Mouse (Mus musculus) kidney, postnatal 0 days (tissue): ENCODE results near the gene Snta1. TPM values are rescaled to one million over a fixed set of nuclear protein-coding genes. Genes with fewer than 3 reads are reported as not detected.
A peak's percentile ranks its signal among the peaks of the same experiment; 100 is the strongest.

Experiments used
- ATAC-seq: fragments of 200-750 bp; cut with Nextera tagmentation; replicated peaks from 2 replicates; pipeline ENCODE4 v1.8.0; 2017; ENCODE audit warnings: low read depth, moderate number of reproducible peaks, moderate TSS enrichment, moderate library complexity; ENCODE audit not compliant: low FRiP score
- DNase-seq: peaks from one replicate; pipeline ENCODE4 v3.0.0-alpha.2; 2016; ENCODE audit warnings: low spot score
- H3K27ac ChIP-seq: fragments of 300-500 bp; sonication (generic); 2 replicates; pipeline ENCODE4 v1.5.1; 2014; ENCODE audit warnings: mild to moderate bottlenecking
- H3K27me3 ChIP-seq: fragments of 300-500 bp; sonication (generic); 2 replicates; pipeline ENCODE4 v1.6.1; 2014; ENCODE audit warnings: low read length, mixed read lengths; ENCODE audit not compliant: insufficient read depth
- H3K36me3 ChIP-seq: fragments of 300-500 bp; sonication (generic); 2 replicates; pipeline ENCODE4 v1.6.1; 2014; ENCODE audit warnings: low read length, mixed read lengths; ENCODE audit not compliant: insufficient read depth
- H3K4me1 ChIP-seq: fragments of 300-500 bp; sonication (generic); replicated peaks from 2 replicates; pipeline ENCODE4 v1.6.1; 2014; ENCODE audit warnings: antibody characterized with exemption, low read length, mixed read lengths; ENCODE audit not compliant: insufficient read depth
- H3K4me2 ChIP-seq: fragments of 300-500 bp; sonication (generic); 2 replicates; pipeline ENCODE4 v1.6.1; 2014; ENCODE audit warnings: mild to moderate bottlenecking, low read length, moderate library complexity, mixed read lengths
- H3K4me3 ChIP-seq: fragments of 300-500 bp; sonication (generic); replicated peaks from 2 replicates; pipeline ENCODE4 v1.5.1; 2014; ENCODE audit warnings: low read depth, low read length
- H3K9ac ChIP-seq: fragments of 300-500 bp; sonication (generic); 2 replicates; pipeline ENCODE4 v1.6.1; 2014; ENCODE audit warnings: low read depth, low read length
- H3K9me3 ChIP-seq: fragments of 300-500 bp; sonication (generic); replicated peaks from 2 replicates; pipeline ENCODE4 v1.6.1; 2016; ENCODE audit warnings: low read length, inconsistent platforms, mixed read lengths
- CTCF ChIP-seq: IDR thresholded peaks from 2 replicates; pipeline ENCODE4 v1.5.1; 2016; ENCODE audit warnings: antibody characterized with exemption, low read depth, mild to moderate bottlenecking, moderate library complexity
- WGBS: fragments of 180-500 bp; shearing (Covaris S2); extraction: QIAGEN DNeasy Blood & Tissue Kit; methylation state at CpG from one replicate; pipeline ENCODE4 v1.1.7; 2014; 5-methylcytosine and 5-hydroxymethylcytosine counted together
- polyA plus RNA-seq: library from polyadenylated mRNA; unstranded; fragments of >200 nt; fragmentation: Nextera tagmentation; extraction: Ambion mirVana; gene quantifications from 2 replicates; pipeline ENCODE4 v1.2.1, GENCODE M21; 2015

The Snta1 gene
- polyA plus RNA-seq, 1 experiment from 2014 or later: 16.8 TPM

GRCm38 (mm10) chr2:154390180-154390964 lies 17.5 kb downstream of the Snta1 start:
- Histone ChIP-seq H3K4me1 (peaks cover 8% of the 10 kb centered on the region; the same call in 1 of the 2 replicates), H3K9ac (no peak overlapping the region), H3K4me3 (no peak overlapping the region), H3K27ac (peak overlapping the region; percentile 75), H3K27me3 (no peaks in the 10 kb centered on the region), H3K36me3 (no peaks in the 10 kb centered on the region), H3K4me2 (no peak overlapping the region), H3K9me3 (no peaks in the 10 kb centered on the region)
- peak; percentile 86 for DNase-seq
- no peak for TF ChIP-seq CTCF
- ATAC-seq: peak; percentile 95
- 30% methylated on average over 11 of the region's 11 CpGs for WGBS

- Histone ChIP-seq H3K27ac (no peak overlapping the region), H3K36me3 (no peaks in the 10 kb centered on the region), H3K9ac (no peak overlapping the region), H3K4me2 (no peak overlapping the region), H3K27me3 (no peaks in the 10 kb centered on the region), H3K4me3 (no peak overlapping the region), H3K9me3 (no peaks in the 10 kb centered on the region), H3K4me1 (no peaks in the 10 kb centered on the region)
- ATAC-seq (no peak), DNase-seq (no peak)
- no peak for TF ChIP-seq CTCF
- 88% methylated on average over 7 of the region's 7 CpGs for WGBS
Observed at GRCm38 (mm10) chr2:154379103-154379502, 28.8 kb downstream of the Snta1 start.

GRCm38 (mm10) chr2:154374807-154375601 lies 32.9 kb downstream of the Snta1 start:
- WGBS: 83% methylated on average over 6 of the region's 6 CpGs
- H3K4me2 ChIP-seq: no peak overlapping the region
- H3K9ac ChIP-seq: no peak overlapping the region
- H3K27me3 ChIP-seq: no peaks in the 10 kb centered on the region
- H3K9me3 ChIP-seq: no peaks in the 10 kb centered on the region
- no peak for ATAC-seq
- DNase-seq: no peak
- no peak overlapping the region for H3K4me3 ChIP-seq
- H3K4me1 ChIP-seq: no peaks in the 10 kb centered on the region
- H3K27ac ChIP-seq: no peak overlapping the region
- H3K36me3 ChIP-seq: no peaks in the 10 kb centered on the region
- no peak for TF ChIP-seq CTCF

- H3K27me3 ChIP-seq: no peaks in the 10 kb centered on the region
- WGBS: 57% methylated on average over 6 of the region's 6 CpGs
- no peak overlapping the region for H3K4me2 ChIP-seq
- no peak overlapping the region for H3K9ac ChIP-seq
- TF ChIP-seq CTCF: peak; percentile 78
- H3K4me1 ChIP-seq: no peaks in the 10 kb centered on the region
- DNase-seq (peak; percentile 75), ATAC-seq (no peak)
- H3K27ac ChIP-seq: no peak overlapping the region
- no peak overlapping the region for H3K4me3 ChIP-seq
- peaks cover 5% of the 10 kb centered on the region; the same call in 1 of the 2 replicates for H3K36me3 ChIP-seq
- H3K9me3 ChIP-seq: no peaks in the 10 kb centered on the region
Observed at GRCm38 (mm10) chr2:154373961-154374632, 33.8 kb downstream of the Snta1 start.

GRCm38 (mm10) chr2:154372842-154373500 lies 34.9 kb downstream of the Snta1 start, which contains the start of gene Cdk5rap1:
Gene Cdk5rap1, minus strand, starts transcription at chr2:154373010.
- H3K9ac ChIP-seq: peak within 1 kb of the TSS; percentile 91
- H3K9me3 ChIP-seq: no peaks in the 10 kb centered on the region
- TF ChIP-seq CTCF: 0 out of 2 replicates have a peak, but pooled peaks have one; percentile 5
- ATAC-seq (no peak; the same call in 1 of the 2 replicates), DNase-seq (no peak)
- H3K4me3 ChIP-seq: peak within 1 kb of the TSS; percentile 72
- peaks cover 11% of the 10 kb centered on the region; the same call in 1 of the 2 replicates for H3K36me3 ChIP-seq
- WGBS: 12% methylated on average over 9 of the region's 9 CpGs
- peak within 1 kb of the TSS; percentile 95 for H3K27ac ChIP-seq
- no peaks in the 10 kb centered on the region for H3K4me1 ChIP-seq
- H3K27me3 ChIP-seq: no peaks in the 10 kb centered on the region
- H3K4me2 ChIP-seq: peak within 1 kb of the TSS; percentile 70
